Mouse (Mus musculus) C2C12 (cell line): ENCODE results near the gene Zbtb2. TPM values are rescaled to one million over a fixed set of nuclear protein-coding genes. Genes with fewer than 3 reads are reported as not detected.

Source experiments
- H3K27me3 ChIP-seq: one replicate; pipeline ENCODE4 v1.6.1; 2011; ENCODE audit not compliant: control insufficient read depth, insufficient read depth, insufficient read length
- H3K36me3 ChIP-seq: one replicate; pipeline ENCODE4 v1.6.1; 2011; ENCODE audit not compliant: control insufficient read depth, insufficient read depth
- H3K4me3 ChIP-seq: one replicate; pipeline ENCODE4 v1.5.1; 2011; ENCODE audit warnings: mild to moderate bottlenecking, control low read depth; ENCODE audit not compliant: poor library complexity, insufficient read depth, severe bottlenecking
- H3K79me2 ChIP-seq: one replicate; pipeline ENCODE4 v1.6.1; 2011; ENCODE audit not compliant: control insufficient read depth, insufficient read depth
- H3K79me3 ChIP-seq: one replicate; pipeline ENCODE4 v1.6.1; 2011; ENCODE audit warnings: low read depth, control low read depth
- H3ac ChIP-seq: one replicate; pipeline ENCODE3; 2011; ENCODE audit warnings: low read depth; ENCODE audit not compliant: control insufficient read depth, insufficient read length
- CEBPB ChIP-seq: IDR thresholded peaks from one replicate; pipeline ENCODE4 v1.6.1; 2011; ENCODE audit warnings: low read depth, mild to moderate bottlenecking, control low read depth, moderate library complexity
- CTCF ChIP-seq: IDR thresholded peaks from one replicate; pipeline ENCODE4 v1.5.1; 2011; ENCODE audit not compliant: control insufficient read depth, insufficient read depth, insufficient read length
- FOSL1 ChIP-seq: IDR thresholded peaks from one replicate; pipeline ENCODE4 v1.8.0; 2011; ENCODE audit warnings: mild to moderate bottlenecking, low read length; ENCODE audit not compliant: poor library complexity, insufficient read depth, severe bottlenecking
- MAX ChIP-seq: IDR thresholded peaks from one replicate; pipeline ENCODE4 v1.6.1; 2011; ENCODE audit warnings: mild to moderate bottlenecking, control low read depth
- MYOD1 ChIP-seq: IDR thresholded peaks from one replicate; pipeline ENCODE4 v1.6.1; 2011; ENCODE audit warnings: low read depth; ENCODE audit not compliant: control insufficient read depth, insufficient read length
- MYOG ChIP-seq: IDR thresholded peaks from one replicate; pipeline ENCODE4 v1.6.1; 2011; ENCODE audit not compliant: control insufficient read depth, insufficient read length; ENCODE audit errors: extremely low read depth
- USF1 ChIP-seq: IDR thresholded peaks from one replicate; pipeline ENCODE4 v1.6.1; 2011; ENCODE audit warnings: low read depth, mild to moderate bottlenecking, control low read depth, moderate library complexity
- polyA plus RNA-seq: library from polyadenylated mRNA; unstranded; fragments of >200 nt; fragmentation: generic; extraction: Trizol; gene quantifications from one replicate; pipeline ENCODE4 v1.2.1, GENCODE M21; 2012; ENCODE audit warnings: missing spikeins

The Zbtb2 gene
- polyA plus RNA-seq, 1 experiment, result 7.9 TPM

- Histone ChIP-seq H3K4me3 (no peak overlapping the region), H3ac (no peak overlapping the region), H3K79me2 (peaks cover 12% of the 10 kb centered on the region), H3K36me3 (peaks cover 64% of the 10 kb centered on the region), H3K27me3 (no peaks in the 10 kb centered on the region), H3K79me3 (peaks cover under 1% of the 10 kb centered on the region)
- TF ChIP-seq CTCF (no peak), MAX (no peak), CEBPB (no peak), FOSL1 (no peak), USF1 (no peak), MYOD1 (no peak), MYOG (no peak)
Measured at GRCm38 (mm10) chr10:4404895-4405491, 17.1 kb upstream of the Zbtb2 start.

DNA sequence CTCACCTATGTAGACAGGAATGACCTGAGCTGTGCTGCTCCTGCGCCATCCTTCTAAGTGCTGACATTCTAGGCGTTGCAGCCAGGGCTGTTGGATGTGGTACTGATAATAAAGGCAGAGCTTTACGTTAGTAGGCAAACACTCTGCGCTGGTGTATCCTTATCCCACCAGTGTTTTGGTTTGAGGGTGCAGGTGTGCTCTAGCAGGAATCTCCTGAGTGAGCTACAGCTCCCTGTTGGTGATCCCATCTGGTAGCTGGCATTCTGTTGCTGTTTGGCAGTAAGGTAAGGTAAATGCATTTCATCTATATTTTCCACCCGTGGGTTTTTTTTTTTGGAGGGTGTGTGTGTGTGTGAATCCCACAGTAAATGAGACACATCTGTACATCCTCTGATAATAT, 10.2 kb upstream of the Zbtb2 start:
- H3ac ChIP-seq, result no peak overlapping the region
- peaks cover 59% of the 10 kb centered on the region for H3K79me3 ChIP-seq
- H3K36me3 ChIP-seq, result peaks cover 62% of the 10 kb centered on the region
- no peak overlapping the region for H3K4me3 ChIP-seq
- TF ChIP-seq MYOG, result no peak
- TF ChIP-seq MAX, result no peak
- no peak for TF ChIP-seq FOSL1
- no peak for TF ChIP-seq CEBPB
- TF ChIP-seq CTCF, result no peak
- no peak for TF ChIP-seq MYOD1
- TF ChIP-seq USF1, result no peak
- H3K27me3 ChIP-seq, result no peaks in the 10 kb centered on the region
- H3K79me2 ChIP-seq, result peaks cover 82% of the 10 kb centered on the region

DNA sequence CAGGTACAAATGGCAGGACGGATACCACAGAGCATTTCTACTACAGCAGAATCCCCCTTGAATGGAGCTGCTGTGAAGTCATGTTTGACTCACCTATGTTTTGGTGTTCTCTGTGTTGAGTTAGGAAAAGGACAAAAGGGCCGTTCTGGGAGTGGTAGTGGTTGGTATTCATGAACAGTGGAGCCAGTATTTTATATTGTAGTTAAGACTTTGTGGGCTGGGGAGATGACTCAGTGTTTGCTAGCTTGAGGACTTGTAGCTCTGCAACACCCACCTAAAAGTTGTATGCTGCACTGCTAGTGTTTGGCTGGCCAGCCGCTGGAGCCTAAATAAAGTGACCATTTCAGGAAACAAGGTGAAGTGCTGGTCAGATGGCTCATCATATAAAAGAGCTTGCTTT, 7.4 kb upstream of the Zbtb2 start:
- Histone ChIP-seq H3K4me3 (no peak overlapping the region), H3ac (no peak overlapping the region), H3K79me3 (peaks cover 85% of the 10 kb centered on the region), H3K79me2 (peaks cover 99% of the 10 kb centered on the region), H3K27me3 (no peaks in the 10 kb centered on the region), H3K36me3 (peaks cover 59% of the 10 kb centered on the region)
- TF ChIP-seq FOSL1 (no peak), MAX (no peak), MYOG (no peak), CEBPB (no peak), MYOD1 (no peak), USF1 (no peak), CTCF (no peak)

DNA sequence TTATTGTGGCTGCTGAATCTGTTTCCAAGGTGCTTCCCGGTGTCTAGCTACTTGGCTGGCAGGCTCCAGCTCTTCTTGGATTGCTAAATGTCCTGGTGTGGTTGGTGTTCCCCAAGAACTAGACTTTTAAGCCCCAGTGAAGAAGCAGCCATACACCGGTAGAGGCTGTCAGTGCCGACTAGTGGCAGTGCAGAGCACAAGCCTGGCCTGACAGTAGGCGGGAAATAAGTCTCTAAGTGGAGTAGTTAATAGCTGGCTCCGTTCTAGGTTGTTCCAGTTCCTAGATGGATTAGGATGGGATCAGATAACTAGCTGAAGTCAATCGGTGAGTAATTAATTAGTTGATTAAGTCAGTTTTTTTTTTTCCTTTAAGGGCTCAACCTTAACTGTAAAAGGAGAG, 3.9 kb upstream of the Zbtb2 start:
- Histone ChIP-seq H3K4me3 (no peak overlapping the region), H3K27me3 (no peaks in the 10 kb centered on the region), H3K79me2 (peaks cover 99% of the 10 kb centered on the region), H3K79me3 (peaks cover 87% of the 10 kb centered on the region), H3ac (no peak overlapping the region), H3K36me3 (peaks cover 42% of the 10 kb centered on the region)
- TF ChIP-seq CTCF, result no peak
- TF ChIP-seq FOSL1, result no peak
- TF ChIP-seq MAX, result no peak
- TF ChIP-seq MYOG, result no peak
- TF ChIP-seq USF1, result no peak
- no peak for TF ChIP-seq CEBPB
- TF ChIP-seq MYOD1, result no peak

- peaks cover 84% of the 10 kb centered on the region for H3K79me3 ChIP-seq
- H3K79me2 ChIP-seq, result peaks cover 95% of the 10 kb centered on the region
- no peak overlapping the region for H3ac ChIP-seq
- no peak overlapping the region for H3K4me3 ChIP-seq
- TF ChIP-seq MYOD1, result no peak
- no peak for TF ChIP-seq FOSL1
- no peak for TF ChIP-seq CTCF
- TF ChIP-seq MAX, result no peak
- TF ChIP-seq CEBPB, result no peak
- no peak for TF ChIP-seq MYOG
- no peak for TF ChIP-seq USF1
- H3K27me3 ChIP-seq, result no peaks in the 10 kb centered on the region
- H3K36me3 ChIP-seq, result peaks cover 37% of the 10 kb centered on the region
Measured at GRCm38 (mm10) chr10:4391076-4391475, 3.2 kb upstream of the Zbtb2 start.

DNA sequence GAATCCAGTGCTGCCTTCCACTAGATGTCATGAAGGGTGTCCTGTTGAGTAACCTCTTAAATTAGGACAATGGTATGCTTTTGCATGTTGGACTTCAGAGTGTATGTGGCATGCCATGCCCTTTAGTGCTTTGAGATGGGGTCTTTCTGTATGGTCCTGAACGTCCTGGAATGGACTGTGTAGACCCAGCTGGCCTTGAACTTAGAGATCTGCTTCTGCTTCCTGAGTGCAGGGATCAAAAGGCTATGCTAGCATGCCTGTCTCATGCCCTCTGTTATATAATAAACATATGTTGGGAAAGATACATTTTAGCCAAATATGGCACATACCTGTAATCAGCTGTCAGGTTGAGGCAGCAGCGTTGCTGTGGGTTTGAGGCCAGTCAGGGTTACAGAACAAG, 2.6 kb upstream of the Zbtb2 start:
- TF ChIP-seq CEBPB (no peak), MYOD1 (no peak), MAX (no peak), MYOG (no peak)
- Histone ChIP-seq H3K4me3 (no peak overlapping the region), H3K36me3 (peaks cover 31% of the 10 kb centered on the region), H3K27me3 (no peaks in the 10 kb centered on the region), H3ac (no peak overlapping the region), H3K79me2 (peaks cover 95% of the 10 kb centered on the region), H3K79me3 (peaks cover 83% of the 10 kb centered on the region)
